Mouse (Mus musculus) heart, postnatal 0 days (tissue): ENCODE measurements at regions not wholly inside any gene's neighbourhood (a gene's known extent, or its start where the extent isn't known, plus 50 kb on each side); places are given as distances from the start of the nearest gene placed in this dataset.

ENCODE experiments used
- ATAC-seq: fragments of 200-750 bp; cut with Nextera tagmentation; 2 replicates; pipeline ENCODE4 v1.8.0; 2017; ENCODE audit warnings: low read depth, moderate number of reproducible peaks, moderate library complexity; ENCODE audit not compliant: insufficient read depth
- DNase-seq: peaks from one replicate; pipeline ENCODE4 v3.0.0-alpha.2; 2016; ENCODE audit warnings: low spot score
- H3K27ac ChIP-seq: fragments of 300-500 bp; sonication (generic); 2 replicates; pipeline ENCODE4 v1.5.1; 2014; ENCODE audit warnings: low read depth, mild to moderate bottlenecking
- H3K27me3 ChIP-seq: fragments of 300-500 bp; sonication (generic); 2 replicates; pipeline ENCODE4 v1.6.1; 2014; ENCODE audit warnings: low read length, mixed read lengths; ENCODE audit not compliant: control insufficient read depth, insufficient read depth
- H3K36me3 ChIP-seq: fragments of 300-500 bp; sonication (generic); replicated peaks from 2 replicates; pipeline ENCODE4 v1.6.1; 2014; ENCODE audit warnings: low read length, mixed read lengths; ENCODE audit not compliant: control insufficient read depth, insufficient read depth
- H3K4me1 ChIP-seq: fragments of 300-500 bp; sonication (generic); 2 replicates; pipeline ENCODE4 v1.6.1; 2014; ENCODE audit warnings: antibody characterized with exemption; ENCODE audit not compliant: control insufficient read depth, insufficient read depth
- H3K4me2 ChIP-seq: fragments of 300-500 bp; sonication (generic); 2 replicates; pipeline ENCODE4 v1.6.1; 2014; ENCODE audit warnings: low read depth, mild to moderate bottlenecking, low read length, moderate library complexity
- H3K4me3 ChIP-seq: fragments of 300-500 bp; sonication (generic); 2 replicates; pipeline ENCODE4 v1.5.1; 2014; ENCODE audit warnings: low read depth, low read length
- H3K9ac ChIP-seq: fragments of 300-500 bp; sonication (generic); replicated peaks from 2 replicates; pipeline ENCODE4 v1.6.1; 2014; ENCODE audit warnings: low read depth, low read length, mixed read lengths
- H3K9me3 ChIP-seq: fragments of 300-500 bp; sonication (generic); replicated peaks from 2 replicates; pipeline ENCODE4 v1.6.1; 2016; ENCODE audit warnings: low read length; ENCODE audit not compliant: control insufficient read depth
- CTCF ChIP-seq: IDR thresholded peaks from 2 replicates; pipeline ENCODE4 v1.5.1; 2016; ENCODE audit warnings: antibody characterized with exemption, control low read depth, low read depth
- EP300 ChIP-seq: IDR thresholded peaks from 2 replicates; pipeline ENCODE4 v1.6.1; 2016; ENCODE audit warnings: antibody characterized with exemption, low read depth
- WGBS: fragments of 180-500 bp; shearing (Covaris S2); extraction: QIAGEN DNeasy Blood & Tissue Kit; methylation state at CpG from one replicate; pipeline ENCODE4 v1.1.7; 2014; 5-methylcytosine and 5-hydroxymethylcytosine counted together

GRCm38 (mm10) chr14:105643285-105643957 lies 253.2 kb downstream of the Spry2 start:
- Histone ChIP-seq H3K9me3 (no peaks in the 10 kb centered on the region), H3K4me3 (no peak overlapping the region), H3K27me3 (no peaks in the 10 kb centered on the region), H3K9ac (no peak overlapping the region), H3K27ac (no peak overlapping the region), H3K4me1 (no peaks in the 10 kb centered on the region), H3K4me2 (no peak overlapping the region), H3K36me3 (no peaks in the 10 kb centered on the region)
- 73% methylated on average over 7 of the region's 7 CpGs for whole genome bisulfite sequencing
- no peak for DNase-seq
- TF ChIP-seq CTCF (no peak), EP300 (no peak)
- no peak for ATAC-seq

GRCm38 (mm10) chr14:105632335-105632734 lies 264.3 kb downstream of the Spry2 start:
- no peaks in the 10 kb centered on the region for H3K4me1 ChIP-seq
- H3K9me3 ChIP-seq = no peaks in the 10 kb centered on the region
- TF ChIP-seq EP300 (no peak), CTCF (no peak)
- no peaks in the 10 kb centered on the region for H3K27me3 ChIP-seq
- no peak overlapping the region for H3K4me2 ChIP-seq
- 84% methylated on average over 4 of the region's 4 CpGs for WGBS
- ATAC-seq (no peak), DNase-seq (no peak)
- no peak overlapping the region for H3K4me3 ChIP-seq
- no peaks in the 10 kb centered on the region for H3K36me3 ChIP-seq
- no peak overlapping the region for H3K9ac ChIP-seq
- no peak overlapping the region for H3K27ac ChIP-seq

GRCm38 (mm10) chr14:105631681-105632031 lies 265.0 kb downstream of the Spry2 start:
- no peak overlapping the region for H3K4me2 ChIP-seq
- H3K9me3 ChIP-seq = no peaks in the 10 kb centered on the region
- no peak for TF ChIP-seq EP300
- TF ChIP-seq CTCF = no peak
- WGBS = 69% methylated on average over 5 of the region's 5 CpGs
- no peak overlapping the region for H3K9ac ChIP-seq
- ATAC-seq = no peak
- no peaks in the 10 kb centered on the region for H3K27me3 ChIP-seq
- H3K4me3 ChIP-seq = no peak overlapping the region
- no peaks in the 10 kb centered on the region for H3K36me3 ChIP-seq
- DNase-seq = no peak
- no peak overlapping the region for H3K27ac ChIP-seq
- H3K4me1 ChIP-seq = no peaks in the 10 kb centered on the region

- ATAC-seq (no peak), DNase-seq (no peak)
- no peaks in the 10 kb centered on the region for H3K36me3 ChIP-seq
- no peak overlapping the region for H3K9ac ChIP-seq
- TF ChIP-seq CTCF (no peak), EP300 (no peak)
- no peak overlapping the region for H3K4me3 ChIP-seq
- H3K4me2 ChIP-seq = no peak overlapping the region
- 88% methylated on average over 9 of the region's 9 CpGs for whole genome bisulfite sequencing
- no peaks in the 10 kb centered on the region for H3K27me3 ChIP-seq
- no peaks in the 10 kb centered on the region for H3K9me3 ChIP-seq
- H3K4me1 ChIP-seq = no peaks in the 10 kb centered on the region
- H3K27ac ChIP-seq = no peak overlapping the region
Observed at GRCm38 (mm10) chr14:105630867-105631680, 265.5 kb downstream of the Spry2 start.

GRCm38 (mm10) chr14:105630444-105630843 lies 266.2 kb downstream of the Spry2 start:
- H3K9ac ChIP-seq = no peak overlapping the region
- no peaks in the 10 kb centered on the region for H3K36me3 ChIP-seq
- TF ChIP-seq EP300 (no peak), CTCF (no peak)
- H3K4me1 ChIP-seq = no peaks in the 10 kb centered on the region
- WGBS = 88% methylated on average over 5 of the region's 5 CpGs
- no peak for DNase-seq
- ATAC-seq = no peak
- H3K27me3 ChIP-seq = no peaks in the 10 kb centered on the region
- H3K27ac ChIP-seq = no peak overlapping the region
- no peak overlapping the region for H3K4me2 ChIP-seq
- H3K4me3 ChIP-seq = no peak overlapping the region
- no peaks in the 10 kb centered on the region for H3K9me3 ChIP-seq
